Comparison of ENCODE assay signal across 11 mouse cellular contexts in genomic region chr12:5253289-5254005, GRCm38 (mm10).
A peak's percentile ranks its signal among the peaks of the same experiment; 100 is the strongest.
DNase-seq lines count a peak whose midpoint lies in the region; ATAC-seq and TF ChIP-seq lines count a peak whose summit lies in the region.
"Had no signal": no experiment of that assay in that cellular context is flagged by ENCODE, and none has a peak within 500 bp of the region (broad histone marks: within the 10 kb centered on the region; RNA-seq: fewer than 3 reads in every experiment).

No protein-coding gene starts in this region.

- whole genome bisulfite sequencing in lung, embryonic 16.5 days = 67% methylated on average over 10 of the region's 10 CpGs
- WGBS in forebrain, embryonic 13.5 days = 42% methylated on average over 10 of the region's 10 CpGs
- WGBS in limb, embryonic 12.5 days = 72% methylated on average over 10 of the region's 10 CpGs
- WGBS in small intestine, adult 2 months = 80% methylated on average over 10 of the region's 10 CpGs

- no peak for TF ChIP-seq POLR2A in small intestine, adult 2 months (IDR thresholded peaks at IDR 0.05; ENCODE audit: low read depth, low read length)

- no peaks in the 10 kb centered on the region for H3K36me3 ChIP-seq in lung, embryonic 16.5 days (ENCODE audit: control insufficient read depth, insufficient read depth, low read length)
- no peaks in the 10 kb centered on the region for H3K36me3 ChIP-seq in forebrain, embryonic 13.5 days (ENCODE audit: poor library complexity, severe bottlenecking)
- H3K36me3 ChIP-seq in limb, embryonic 12.5 days = no peaks in the 10 kb centered on the region
- no peaks in the 10 kb centered on the region for H3K36me3 ChIP-seq in small intestine, adult 2 months (ENCODE audit: control insufficient read depth, insufficient read depth, low read length)

- no peak for DNase-seq in lung, postnatal 14 days
- no peak for DNase-seq in frontal cortex, postnatal 36 days (ENCODE audit: low spot score in 2 of 2)
- no peak for DNase-seq in adipocyte (ENCODE audit: low spot score)
- DNase-seq in thymus, postnatal 25 days = no peak
- DNase-seq: heart, adult 18-20 months had no signal

- ATAC-seq in lung, embryonic 16.5 days (ENCODE audit: low read depth) = peak; percentile 10; the same call in 1 of the 2 replicates
- ATAC-seq in forebrain, embryonic 13.5 days = peak; percentile 31
- ATAC-seq in limb, embryonic 12.5 days (ENCODE audit: insufficient number of reproducible peaks, insufficient read depth, low FRiP score, low TSS enrichment, low read depth) = no peak

- no peaks in the 10 kb centered on the region for H3K27me3 ChIP-seq in lung, embryonic 16.5 days (ENCODE audit: control insufficient read depth, insufficient read depth, low read depth, low read length)
- H3K27me3 ChIP-seq in forebrain, embryonic 13.5 days = no peaks in the 10 kb centered on the region
- no peaks in the 10 kb centered on the region for H3K27me3 ChIP-seq in limb, embryonic 12.5 days
- H3K27me3 ChIP-seq in small intestine, adult 2 months (ENCODE audit: control insufficient read depth, insufficient read depth, low read length) = no peaks in the 10 kb centered on the region

- no peak overlapping the region for H3K27ac ChIP-seq in lung, embryonic 16.5 days (ENCODE audit: low read length)
- peak overlapping the region; percentile 75 for H3K27ac ChIP-seq in forebrain, embryonic 13.5 days
- H3K27ac ChIP-seq in limb, embryonic 12.5 days = 0 out of 2 replicates have a peak overlapping the region, but pooled peaks have one; percentile 7
- peak overlapping the region; percentile 16; the same call in 1 of the 2 replicates for H3K27ac ChIP-seq in small intestine, adult 2 months (ENCODE audit: insufficient read depth, low read depth, low read length)
- H3K27ac ChIP-seq: kidney, postnatal 0 days; liver, embryonic 14.5 days had no signal

- H3K9ac ChIP-seq in lung, embryonic 16.5 days (ENCODE audit: low read length) = no peak overlapping the region
- no peak overlapping the region for H3K9ac ChIP-seq in forebrain, embryonic 13.5 days
- H3K9ac ChIP-seq in limb, embryonic 12.5 days (replicated peaks) = no peak overlapping the region
- H3K9ac ChIP-seq: liver, embryonic 14.5 days had no signal

- no peak for TF ChIP-seq CTCF in small intestine, adult 2 months (IDR thresholded peaks at IDR 0.05; ENCODE audit: extremely low read depth, insufficient read length, insufficient replicate concordance, low read depth, low read length)

- H3K9me3 ChIP-seq in lung, embryonic 16.5 days (ENCODE audit: control insufficient read depth, low read length) = no peaks in the 10 kb centered on the region
- no peaks in the 10 kb centered on the region for H3K9me3 ChIP-seq in forebrain, embryonic 13.5 days (replicated peaks)
- no peaks in the 10 kb centered on the region for H3K9me3 ChIP-seq in limb, embryonic 12.5 days

- no peak overlapping the region for H3K4me2 ChIP-seq in lung, embryonic 16.5 days (ENCODE audit: low read depth, low read length)
- H3K4me2 ChIP-seq in forebrain, embryonic 13.5 days = no peak overlapping the region
- no peak overlapping the region for H3K4me2 ChIP-seq in limb, embryonic 12.5 days

- H3K4me3 ChIP-seq in lung, embryonic 16.5 days (ENCODE audit: low read length) = no peak overlapping the region
- no peak overlapping the region for H3K4me3 ChIP-seq in forebrain, embryonic 13.5 days
- no peak overlapping the region for H3K4me3 ChIP-seq in limb, embryonic 12.5 days (replicated peaks)
- H3K4me3 ChIP-seq in small intestine, adult 2 months (ENCODE audit: low read depth, low read length) = no peak overlapping the region

- peaks cover 7% of the 10 kb centered on the region; the same call in 1 of the 2 replicates for H3K4me1 ChIP-seq in lung, embryonic 16.5 days (replicated peaks; ENCODE audit: control insufficient read depth, insufficient read depth, low read length)
- H3K4me1 ChIP-seq in forebrain, embryonic 13.5 days = peaks cover 38% of the 10 kb centered on the region
- peaks cover 48% of the 10 kb centered on the region for H3K4me1 ChIP-seq in limb, embryonic 12.5 days (replicated peaks)
- peaks cover 6% of the 10 kb centered on the region for H3K4me1 ChIP-seq in small intestine, adult 2 months (ENCODE audit: control insufficient read depth, insufficient read depth, insufficient read length, low read length)
